Mouse (Mus musculus): ENCODE results near the gene Cul4a. TPM values are rescaled to one million over a fixed set of nuclear protein-coding genes. Genes with fewer than 3 reads are reported as not detected.

Gene Cul4a
- total and polyA plus RNA-seq, 3 experiments = 15.6 to 27.0 (median 23.9) TPM

GRCm38 (mm10) chr8:13194818-13195217, 89.4 kb downstream of the Cul4a start:
- Histone ChIP-seq H3K9me3 (replicated peaks; ENCODE audit: low read length) (no peaks in the 10 kb centered on the region), H3K4me1 (ENCODE audit: control insufficient read depth in 1 of 2, insufficient read depth in 2 of 2) (no peaks in the 10 kb centered on the region), H3K4me3 (replicated peaks in 1 of 3; ENCODE audit: low read depth in 2 of 3, low read length in 2 of 3, poor library complexity in 1 of 3) (no peak overlapping the region), H3K27me3 (replicated peaks) (peaks cover 85% of the 10 kb centered on the region), H3K36me3 (replicated peaks in 1 of 2; ENCODE audit: control insufficient read depth in 1 of 2, insufficient read depth in 1 of 2, low read length in 1 of 2) (no peaks in the 10 kb centered on the region), H3K27ac (ENCODE audit: insufficient read depth, low read depth) (no peak overlapping the region), H3K9ac (ENCODE audit: insufficient read depth, low read depth) (no peak overlapping the region), H3K4me2 (ENCODE audit: insufficient read depth, low read depth, poor library complexity, severe bottlenecking) (no peak overlapping the region), H3K79me2 (replicated peaks; ENCODE audit: control insufficient read depth, extremely low read depth, insufficient read depth, poor library complexity, severe bottlenecking) (no peaks in the 10 kb centered on the region)
- TF ChIP-seq E2F4 (IDR thresholded peaks at IDR 0.05; ENCODE audit: insufficient replicate concordance, low read depth, low read length) (no peak), MXI1 (IDR thresholded peaks at IDR 0.05; ENCODE audit: low read depth, low read length) (no peak), CTCF (conservative IDR thresholded peaks at IDR 0.05 in 1 of 2, IDR thresholded peaks at IDR 0.05 in 1 of 2; ENCODE audit: low read depth in 2 of 2, low read length in 2 of 2) (no peak)
- dilution Hi-C loops (cut with MboI; ENCODE audit: extremely low pct_ligation_motif_present, extremely low pct_unique_long_range_greater_than_20kb, low sequenced_read_pairs) (no loop called here), in situ Hi-C loops (cut with MboI; ENCODE audit: low pct_ligation_motif_present, low pct_unique_long_range_greater_than_20kb, low sequenced_read_pairs) (no loop called here)
- DNase-seq (ENCODE audit: extremely low read depth) = no peak

GRCm38 (mm10) chr8:13197493-13197892, 92.1 kb downstream of the Cul4a start:
- dilution Hi-C loops (cut with MboI; ENCODE audit: extremely low pct_ligation_motif_present, extremely low pct_unique_long_range_greater_than_20kb, low sequenced_read_pairs) (no loop called here), in situ Hi-C loops (cut with MboI; ENCODE audit: low pct_ligation_motif_present, low pct_unique_long_range_greater_than_20kb, low sequenced_read_pairs) (no loop called here)
- no peak overlapping the region for H3K27ac ChIP-seq (ENCODE audit: insufficient read depth, low read depth)
- no peak for TF ChIP-seq CHD1 (IDR thresholded peaks at IDR 0.05; ENCODE audit: low read depth, low read length)
- TF ChIP-seq GABPA (IDR thresholded peaks at IDR 0.05; ENCODE audit: insufficient replicate concordance, low read depth, low read length) = no peak
- TF ChIP-seq SIN3A (IDR thresholded peaks at IDR 0.05; ENCODE audit: low read length) = no peak
- no peak for TF ChIP-seq RAD21 (IDR thresholded peaks at IDR 0.05; ENCODE audit: low read depth, low read length)
- no peak for TF ChIP-seq MAZ (IDR thresholded peaks at IDR 0.05; ENCODE audit: low read depth, low read length)
- no peak for TF ChIP-seq ETS1 (conservative IDR thresholded peaks at IDR 0.05; ENCODE audit: low read depth, low read length)
- no peak for TF ChIP-seq MAFK (IDR thresholded peaks at IDR 0.05; ENCODE audit: insufficient replicate concordance, low read length)
- no peak for TF ChIP-seq KAT2A (IDR thresholded peaks at IDR 0.05; ENCODE audit: insufficient replicate concordance, low read length)
- TF ChIP-seq USF2 (conservative IDR thresholded peaks at IDR 0.05; ENCODE audit: low read depth, low read length) = no peak
- TF ChIP-seq ZC3H11A (IDR thresholded peaks at IDR 0.05; ENCODE audit: low read depth, low read length) = no peak
- no peak for TF ChIP-seq JUN (IDR thresholded peaks at IDR 0.05; ENCODE audit: insufficient read depth, low read depth, low read length)
- no peak for TF ChIP-seq ELF1 (IDR thresholded peaks at IDR 0.05; ENCODE audit: low read depth, low read length)
- TF ChIP-seq MAX (IDR thresholded peaks at IDR 0.05; ENCODE audit: low read length) = no peak
- TF ChIP-seq ZKSCAN1 (IDR thresholded peaks at IDR 0.05; ENCODE audit: borderline replicate concordance, low read depth, low read length) = no peak
- no peak for TF ChIP-seq MXI1 (IDR thresholded peaks at IDR 0.05; ENCODE audit: low read depth, low read length)
- no peak for TF ChIP-seq ZMIZ1 (IDR thresholded peaks at IDR 0.05; ENCODE audit: low read depth, low read length)
- no peak for TF ChIP-seq JUND (conservative IDR thresholded peaks at IDR 0.05; ENCODE audit: low read depth, low read length)
- no peak for TF ChIP-seq SMC3 (IDR thresholded peaks at IDR 0.05; ENCODE audit: low read depth, low read length)
- no peak for TF ChIP-seq UBTF (IDR thresholded peaks at IDR 0.05; ENCODE audit: low read depth, low read length)
- H3K4me1 ChIP-seq (ENCODE audit: control insufficient read depth in 1 of 2, insufficient read depth in 2 of 2) = no peaks in the 10 kb centered on the region
- H3K79me2 ChIP-seq (replicated peaks; ENCODE audit: control insufficient read depth, extremely low read depth, insufficient read depth, poor library complexity, severe bottlenecking) = no peaks in the 10 kb centered on the region
- H3K9me3 ChIP-seq (replicated peaks; ENCODE audit: low read length) = no peaks in the 10 kb centered on the region
- no peaks in the 10 kb centered on the region for H3K36me3 ChIP-seq (replicated peaks in 1 of 2; ENCODE audit: control insufficient read depth in 1 of 2, insufficient read depth in 1 of 2, low read length in 1 of 2)
- no peak for DNase-seq (ENCODE audit: extremely low read depth)
- H3K4me2 ChIP-seq (ENCODE audit: insufficient read depth, low read depth, poor library complexity, severe bottlenecking) = no peak overlapping the region
- H3K4me3 ChIP-seq (replicated peaks in 1 of 3; ENCODE audit: low read depth in 2 of 3, low read length in 2 of 3, poor library complexity in 1 of 3) = no peak overlapping the region
- H3K9ac ChIP-seq (ENCODE audit: insufficient read depth, low read depth) = no peak overlapping the region
- H3K27me3 ChIP-seq (replicated peaks) = peaks cover 80% of the 10 kb centered on the region

Other genes starting within 250 kb of the Cul4a start
- not detected in 2 replicates for gene Mcf2l, start 231.8 kb upstream of the Cul4a start, total RNA-seq (2012; rRNA removed)
- gene Mcf2l, start 231.8 kb upstream of the Cul4a start, total RNA-seq (2014; rRNA removed) = not detected in 2 replicates
- gene Mcf2l, start 231.8 kb upstream of the Cul4a start, polyA plus RNA-seq (2012; ENCODE audit: insufficient read length, low read depth) = not detected in 2 replicates
- gene F7, start 79.6 kb upstream of the Cul4a start, total RNA-seq (2012; rRNA removed) = not detected in 2 replicates
- not detected in 2 replicates for gene F7, start 79.6 kb upstream of the Cul4a start, total RNA-seq (2014; rRNA removed)
- not detected in 2 replicates for gene F7, start 79.6 kb upstream of the Cul4a start, polyA plus RNA-seq (2012; ENCODE audit: insufficient read length, low read depth)
- gene F10, start 68.3 kb upstream of the Cul4a start, total RNA-seq (2012; rRNA removed) = not detected in 2 replicates
- gene F10, start 68.3 kb upstream of the Cul4a start, total RNA-seq (2014; rRNA removed) = not detected in 2 replicates
- gene F10, start 68.3 kb upstream of the Cul4a start, polyA plus RNA-seq (2012; ENCODE audit: insufficient read length, low read depth) = not detected in 2 replicates
- gene Proz, start 44.7 kb upstream of the Cul4a start, total RNA-seq (2012; rRNA removed) = 0.08 and 0.21 TPM in 2 replicates
- not detected in 2 replicates for gene Proz, start 44.7 kb upstream of the Cul4a start, total RNA-seq (2014; rRNA removed)
- 0.94 and 0.95 TPM in 2 replicates for gene Proz, start 44.7 kb upstream of the Cul4a start, polyA plus RNA-seq (2012; ENCODE audit: insufficient read length, low read depth)
- gene Pcid2, start 162 bp upstream of the Cul4a start, total RNA-seq (2012; rRNA removed) = 21.6 and 24.2 TPM in 2 replicates
- 23.1 and 23.9 TPM in 2 replicates for gene Pcid2, start 162 bp upstream of the Cul4a start, total RNA-seq (2014; rRNA removed)
- 28.5 and 32.5 TPM in 2 replicates for gene Pcid2, start 162 bp upstream of the Cul4a start, polyA plus RNA-seq (2012; ENCODE audit: insufficient read length, low read depth)
- 67.0 and 69.4 TPM in 2 replicates for gene Lamp1, start 53.5 kb downstream of the Cul4a start, total RNA-seq (2012; rRNA removed)
- 51.0 and 56.7 TPM in 2 replicates for gene Lamp1, start 53.5 kb downstream of the Cul4a start, total RNA-seq (2014; rRNA removed)
- gene Lamp1, start 53.5 kb downstream of the Cul4a start, polyA plus RNA-seq (2012; ENCODE audit: insufficient read length, low read depth) = 64.3 TPM in 2 replicates
- gene Grtp1, start 95.0 kb downstream of the Cul4a start, total RNA-seq (2012; rRNA removed) = 0.04 TPM in 2 replicates
- not detected in 2 replicates for gene Grtp1, start 95.0 kb downstream of the Cul4a start, total RNA-seq (2014; rRNA removed)
- gene Grtp1, start 95.0 kb downstream of the Cul4a start, polyA plus RNA-seq (2012; ENCODE audit: insufficient read length, low read depth) = 0.13 and 0.19 TPM in 2 replicates
- not detected in 2 replicates for gene Adprhl1, start 148.5 kb downstream of the Cul4a start, total RNA-seq (2012; rRNA removed)
- gene Adprhl1, start 148.5 kb downstream of the Cul4a start, total RNA-seq (2014; rRNA removed) = not detected in 2 replicates
- gene Adprhl1, start 148.5 kb downstream of the Cul4a start, polyA plus RNA-seq (2012; ENCODE audit: insufficient read length, low read depth) = not detected in 2 replicates
- gene Dcun1d2, start 182.5 kb downstream of the Cul4a start, total RNA-seq (2012; rRNA removed) = 13.2 and 15.4 TPM in 2 replicates
- gene Dcun1d2, start 182.5 kb downstream of the Cul4a start, total RNA-seq (2014; rRNA removed) = 14.4 and 14.9 TPM in 2 replicates
- 14.7 and 15.4 TPM in 2 replicates for gene Dcun1d2, start 182.5 kb downstream of the Cul4a start, polyA plus RNA-seq (2012; ENCODE audit: insufficient read length, low read depth)
- 12.4 and 15.1 TPM in 2 replicates for gene Tmco3, start 182.6 kb downstream of the Cul4a start, total RNA-seq (2012; rRNA removed)
- gene Tmco3, start 182.6 kb downstream of the Cul4a start, total RNA-seq (2014; rRNA removed) = 7.3 and 8.4 TPM in 2 replicates
- gene Tmco3, start 182.6 kb downstream of the Cul4a start, polyA plus RNA-seq (2012; ENCODE audit: insufficient read length, low read depth) = 9.7 and 10.1 TPM in 2 replicates
- gene Tfdp1, start 233.1 kb downstream of the Cul4a start, total RNA-seq (2012; rRNA removed) = 189 and 226 TPM in 2 replicates
- 338 and 351 TPM in 2 replicates for gene Tfdp1, start 233.1 kb downstream of the Cul4a start, total RNA-seq (2014; rRNA removed)
- gene Tfdp1, start 233.1 kb downstream of the Cul4a start, polyA plus RNA-seq (2012; ENCODE audit: insufficient read length, low read depth) = 288 and 301 TPM in 2 replicates

All from CH12.LX (cell line).